Mouse (Mus musculus) hindbrain, embryonic 13.5 days (tissue): ENCODE measurements around the gene Gm49405. TPM values are rescaled to one million over a fixed set of nuclear protein-coding genes. Genes with fewer than 3 reads are reported as not detected.
"Not testable (repeated sequence)": the region's sequence is repeated elsewhere in the genome, so short reads cannot be mapped to it uniquely, and the experiment has no call there.

Experiments
- ATAC-seq: fragments of 200-750 bp; cut with Nextera tagmentation; 2 replicates; pipeline ENCODE4 v1.8.0; 2017; ENCODE audit warnings: moderate TSS enrichment; ENCODE audit not compliant: low FRiP score
- H3K27ac ChIP-seq: fragments of 300-500 bp; sonication (generic); 2 replicates; pipeline ENCODE4 v1.5.1; 2015; ENCODE audit warnings: inconsistent platforms, mild to moderate bottlenecking, moderate library complexity
- H3K27me3 ChIP-seq: fragments of 300-500 bp; sonication (generic); 2 replicates; pipeline ENCODE4 v1.6.1; 2015; ENCODE audit warnings: mild to moderate bottlenecking, inconsistent platforms
- H3K36me3 ChIP-seq: fragments of 300-500 bp; sonication (generic); 2 replicates; pipeline ENCODE4 v1.6.1; 2015; ENCODE audit warnings: mild to moderate bottlenecking, inconsistent platforms
- H3K4me1 ChIP-seq: fragments of 300-500 bp; sonication (generic); replicated peaks from 2 replicates; pipeline ENCODE4 v1.6.1; 2015; ENCODE audit warnings: inconsistent platforms
- H3K4me2 ChIP-seq: fragments of 300-500 bp; sonication (generic); 2 replicates; pipeline ENCODE4 v1.6.1; 2015; ENCODE audit warnings: inconsistent platforms, mild to moderate bottlenecking, moderate library complexity
- H3K4me3 ChIP-seq: fragments of 300-500 bp; sonication (generic); 2 replicates; pipeline ENCODE4 v1.5.1; 2015; ENCODE audit warnings: mild to moderate bottlenecking, inconsistent platforms
- H3K9ac ChIP-seq: fragments of 300-500 bp; sonication (generic); 2 replicates; pipeline ENCODE4 v1.6.1; 2015; ENCODE audit warnings: mild to moderate bottlenecking, inconsistent platforms
- H3K9me3 ChIP-seq: fragments of 300-500 bp; sonication (generic); 2 replicates; pipeline ENCODE4 v1.6.1; 2016; ENCODE audit warnings: inconsistent platforms
- WGBS: fragments of 180-500 bp; shearing (Covaris S2); methylation state at CpG from one replicate; pipeline ENCODE4 v1.1.7; 2015; 5-methylcytosine and 5-hydroxymethylcytosine counted together
- polyA plus RNA-seq: library from polyadenylated mRNA; unstranded; fragments of >200 nt; fragmentation: Nextera tagmentation; extraction: Ambion mirVana; gene quantifications from 2 replicates; pipeline ENCODE4 v1.2.1, GENCODE M21; 2015

Gm49405 gene
- polyA plus RNA-seq = 5.2 and 5.3 TPM in 2 replicates

DNA sequence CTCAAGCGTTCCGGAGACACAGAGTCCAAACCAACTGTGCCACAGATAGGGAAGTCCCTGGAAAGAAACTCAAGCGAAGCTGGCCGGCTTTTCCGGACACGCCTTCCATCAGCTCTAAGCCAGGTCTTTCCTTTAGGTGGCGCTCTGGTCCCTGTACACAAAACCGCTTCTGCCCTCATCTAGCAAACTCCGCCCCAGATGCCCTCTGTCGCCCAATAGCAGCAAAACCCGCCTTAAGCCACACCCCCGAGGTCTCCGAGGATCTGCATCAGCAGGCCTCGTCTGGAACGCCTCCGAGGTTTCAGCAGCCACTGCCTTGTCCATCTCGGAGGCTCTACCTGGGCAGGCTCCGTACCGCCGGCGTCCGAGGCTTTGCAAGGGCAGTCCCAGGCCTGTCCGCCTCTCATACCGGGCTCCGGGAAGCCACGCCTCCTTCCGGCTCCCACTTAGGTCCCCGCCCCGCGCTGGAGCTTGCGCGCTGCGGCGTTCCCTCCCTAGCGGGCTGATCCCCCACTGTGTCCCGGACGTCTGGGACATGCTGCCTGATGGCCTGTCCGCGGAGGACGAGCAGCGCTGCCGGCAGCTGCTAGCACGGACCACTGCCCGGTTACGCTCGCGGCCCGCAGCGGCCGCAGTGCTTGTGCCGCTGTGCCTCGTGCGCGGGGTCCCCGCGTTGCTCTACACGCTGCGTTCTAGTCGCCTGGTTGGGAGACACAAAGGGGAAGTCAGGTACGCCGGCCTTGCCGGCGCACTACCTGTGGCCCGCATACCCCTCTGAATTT is at the start of gene Gm49405, which contains the start of gene Nudt8:
TSS of gene Gm49405 (plus strand) at position 508 of the 782 bp plus-strand sequence.
TSS of gene Nudt8 (plus strand) at position 462 of the 782 bp plus-strand sequence.
- H3K4me2 ChIP-seq = peak within 1 kb of the TSS; percentile 86
- H3K4me1 ChIP-seq = peaks cover 19% of the 10 kb centered on the region
- peaks cover 7% of the 10 kb centered on the region for H3K36me3 ChIP-seq
- under 1% methylated on average over 64 of the region's 64 CpGs for WGBS
- H3K9ac ChIP-seq = peak within 1 kb of the TSS; percentile 95
- no peaks in the 10 kb centered on the region; the same call in 1 of the 2 replicates for H3K27me3 ChIP-seq
- H3K4me3 ChIP-seq = peak within 1 kb of the TSS; percentile 69
- H3K27ac ChIP-seq = peak within 1 kb of the TSS; percentile 98
- no peaks in the 10 kb centered on the region for H3K9me3 ChIP-seq
- ATAC-seq = peak; percentile 90

DNA sequence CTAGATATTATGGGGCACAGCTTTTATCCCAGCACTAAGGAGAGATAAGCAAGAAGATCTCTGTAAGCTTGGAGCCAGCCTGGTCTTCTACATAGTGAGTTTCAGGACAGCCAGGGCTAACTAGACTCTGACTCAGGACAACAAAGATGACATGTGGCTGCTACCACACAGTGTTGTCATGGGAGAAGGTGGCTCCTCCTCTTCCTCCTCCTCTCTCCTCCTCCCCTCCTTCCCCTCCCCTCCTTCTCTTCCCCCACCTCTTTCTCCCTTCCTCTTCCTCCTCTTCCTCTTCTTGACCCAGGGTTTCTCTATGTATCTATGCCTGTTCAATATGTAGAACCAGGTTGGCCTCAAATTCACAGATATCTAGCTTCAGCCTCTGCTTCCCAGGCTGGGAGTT is 49.0 kb upstream of the Gm49405 start:
- Histone ChIP-seq H3K9ac (no peak overlapping the region), H3K9me3 (no peaks in the 10 kb centered on the region), H3K4me1 (no peaks in the 10 kb centered on the region), H3K27ac (no peak overlapping the region), H3K27me3 (peaks cover 3% of the 10 kb centered on the region; the same call in 1 of the 2 replicates), H3K36me3 (no peaks in the 10 kb centered on the region), H3K4me2 (no peak overlapping the region), H3K4me3 (no peak overlapping the region)
- no peak for ATAC-seq

DNA sequence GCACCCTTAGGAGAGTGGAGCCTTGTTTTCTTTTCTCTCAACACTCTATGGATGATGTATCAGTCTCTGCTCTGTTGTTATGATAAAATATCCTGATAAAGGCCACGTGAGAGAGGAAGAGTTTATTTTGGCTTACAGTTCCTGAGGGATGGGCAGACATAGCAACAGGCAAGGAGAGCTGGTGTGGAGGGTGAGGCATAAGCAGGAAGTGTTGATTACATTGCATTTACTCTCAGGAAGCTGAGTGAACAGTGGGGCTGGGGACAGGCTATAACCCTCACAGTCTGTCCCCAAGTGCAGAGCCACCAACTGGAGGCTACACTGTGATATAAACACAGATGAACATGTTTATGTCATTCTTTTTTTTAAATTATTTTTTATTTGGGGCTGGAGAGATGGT is 48.3 kb upstream of the Gm49405 start:
- Histone ChIP-seq H3K27me3 (peaks cover 3% of the 10 kb centered on the region; the same call in 1 of the 2 replicates), H3K9ac (no peak overlapping the region), H3K4me3 (no peak overlapping the region), H3K4me2 (no peak overlapping the region), H3K36me3 (no peaks in the 10 kb centered on the region), H3K27ac (no peak overlapping the region), H3K9me3 (no peaks in the 10 kb centered on the region), H3K4me1 (no peaks in the 10 kb centered on the region)
- WGBS = 46% methylated on average over 1 of the region's 1 CpGs
- ATAC-seq = no peak

DNA sequence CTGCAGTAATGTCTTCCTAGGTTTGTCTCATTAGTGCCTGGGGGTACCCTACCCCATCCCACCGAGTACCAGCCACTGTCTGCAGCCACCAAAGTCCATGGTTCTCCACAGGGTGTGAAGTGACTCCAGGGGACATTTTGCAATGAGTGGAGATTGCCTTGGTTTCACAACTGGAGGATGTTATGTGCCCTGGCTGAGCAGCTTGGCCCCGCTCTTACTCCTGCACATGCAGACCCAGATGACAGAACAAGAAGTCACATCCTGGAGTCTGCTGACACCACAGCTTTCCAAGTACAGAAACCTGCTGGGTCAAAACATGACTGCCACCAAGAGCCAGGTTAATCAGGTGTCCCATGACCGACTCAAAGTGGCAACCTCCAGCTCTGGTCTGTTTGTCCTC is 45.4 kb upstream of the Gm49405 start:
- WGBS = 87% methylated on average over 3 of the region's 3 CpGs

DNA sequence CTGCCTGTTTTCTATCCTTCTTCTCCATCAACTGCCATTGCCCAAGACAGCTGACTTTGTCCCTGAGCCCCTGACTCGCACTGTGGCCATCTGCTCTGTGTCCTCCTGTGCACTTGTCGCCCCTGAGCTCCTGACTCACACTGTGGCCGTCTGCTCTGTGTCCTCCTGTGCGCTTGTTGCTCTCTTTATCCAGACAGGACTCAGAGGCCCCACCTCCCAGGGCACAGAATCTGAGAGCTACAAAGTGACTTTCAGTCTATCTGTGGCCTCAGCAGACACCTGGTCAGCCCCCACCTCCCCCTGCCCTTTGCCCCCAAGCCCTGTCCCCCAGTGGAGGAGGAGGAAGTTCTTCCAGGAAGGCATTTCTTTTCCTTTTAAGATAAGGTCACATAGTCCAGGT is 44.6 kb upstream of the Gm49405 start:
- WGBS = 64% methylated on average over 4 of the region's 4 CpGs
- ATAC-seq = no peak
- H3K4me3 ChIP-seq = no peak overlapping the region

More for the DNA sequence above, 45.4 kb upstream of the Gm49405 start:
- no peaks in the 10 kb centered on the region for H3K36me3 ChIP-seq
- H3K9ac ChIP-seq = no peak overlapping the region
- ATAC-seq = no peak
- H3K4me3 ChIP-seq = no peak overlapping the region
- no peak overlapping the region for H3K4me2 ChIP-seq
- no peaks in the 10 kb centered on the region for H3K4me1 ChIP-seq
- no peak overlapping the region for H3K27ac ChIP-seq
- peaks cover 3% of the 10 kb centered on the region; the same call in 1 of the 2 replicates for H3K27me3 ChIP-seq
- H3K9me3 ChIP-seq = no peaks in the 10 kb centered on the region

DNA sequence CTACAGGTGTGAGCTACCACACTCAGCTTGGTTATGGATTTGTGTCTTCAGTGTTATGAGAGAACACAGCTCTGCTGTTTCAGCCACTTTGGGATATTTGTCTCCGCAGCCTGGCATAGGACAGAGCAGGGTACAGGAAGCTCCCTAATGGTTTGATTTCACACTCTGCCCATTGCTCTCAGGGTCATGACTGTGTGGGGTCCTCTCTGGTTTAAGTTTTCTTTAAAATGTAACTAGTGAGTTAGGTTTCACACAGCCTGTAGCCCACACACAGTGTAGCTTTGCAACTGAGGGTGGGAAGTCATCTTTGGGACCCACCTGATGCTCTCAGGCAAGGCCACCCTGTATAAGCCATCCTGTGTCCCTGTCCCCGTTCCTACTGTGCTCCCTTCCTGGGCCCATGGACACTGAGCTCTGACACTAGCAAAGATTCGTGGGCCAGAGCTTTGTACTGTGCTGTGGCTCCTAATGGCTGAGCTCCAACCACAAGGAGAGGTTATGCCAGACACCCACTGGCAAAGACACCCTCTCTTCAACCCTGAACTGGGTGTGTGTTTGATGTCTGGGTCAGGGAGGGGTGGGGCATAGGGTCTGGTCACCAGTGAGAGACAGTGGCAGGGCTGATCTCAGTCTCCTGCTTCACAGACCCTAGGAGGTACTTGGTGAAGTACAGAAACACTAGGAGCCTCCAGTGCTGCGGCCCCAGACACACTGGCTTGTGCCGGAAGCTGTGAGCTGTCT is 43.0 kb upstream of the Gm49405 start:
- not testable (repeated sequence) for H3K4me1 ChIP-seq, H3K4me3 ChIP-seq, H3K4me2 ChIP-seq, H3K27me3 ChIP-seq, H3K9me3 ChIP-seq, H3K36me3 ChIP-seq, ATAC-seq, H3K27ac ChIP-seq, H3K9ac ChIP-seq
- WGBS = 83% methylated on average over 5 of the region's 5 CpGs

More for the DNA sequence above, 44.6 kb upstream of the Gm49405 start:
- peaks cover 3% of the 10 kb centered on the region; the same call in 1 of the 2 replicates for H3K27me3 ChIP-seq
- H3K27ac ChIP-seq = no peak overlapping the region
- H3K9me3 ChIP-seq = no peaks in the 10 kb centered on the region
- no peak overlapping the region for H3K4me2 ChIP-seq
- H3K4me1 ChIP-seq = no peaks in the 10 kb centered on the region
- H3K9ac ChIP-seq = no peak overlapping the region
- no peaks in the 10 kb centered on the region for H3K36me3 ChIP-seq

DNA sequence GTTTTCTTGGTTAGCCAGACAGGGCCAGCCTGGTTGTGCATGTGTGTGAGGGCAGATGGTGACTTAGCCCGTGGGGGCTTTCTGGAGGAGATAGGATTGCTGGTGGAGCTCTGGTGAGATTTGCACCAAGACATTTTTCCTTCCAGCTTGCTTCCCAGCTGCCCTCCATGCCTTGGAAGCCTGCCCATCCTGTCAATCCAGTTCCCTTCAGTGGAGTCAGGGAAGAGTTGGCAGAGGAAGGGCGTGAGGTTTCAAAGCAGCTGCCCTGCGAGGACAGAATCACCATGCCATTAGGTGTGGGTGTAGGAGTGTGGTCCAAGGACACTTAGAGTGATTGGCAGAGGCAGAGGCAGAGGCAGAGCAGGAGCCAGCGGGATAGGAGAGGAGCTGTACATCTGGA is 42.0 kb upstream of the Gm49405 start, which contains the start of gene Aldh3b3:
TSS of gene Aldh3b3 (plus strand) at position 176 of the 400 bp plus-strand sequence.
- Histone ChIP-seq H3K4me1 (no peaks in the 10 kb centered on the region), H3K4me3 (no peak within 1 kb of the TSS), H3K4me2 (no peak within 1 kb of the TSS), H3K9ac (no peak within 1 kb of the TSS), H3K36me3 (no peaks in the 10 kb centered on the region), H3K27ac (no peak within 1 kb of the TSS), H3K27me3 (peaks cover 3% of the 10 kb centered on the region; the same call in 1 of the 2 replicates), H3K9me3 (no peaks in the 10 kb centered on the region)
- WGBS = 76% methylated on average over 4 of the region's 4 CpGs
- no peak for ATAC-seq

DNA sequence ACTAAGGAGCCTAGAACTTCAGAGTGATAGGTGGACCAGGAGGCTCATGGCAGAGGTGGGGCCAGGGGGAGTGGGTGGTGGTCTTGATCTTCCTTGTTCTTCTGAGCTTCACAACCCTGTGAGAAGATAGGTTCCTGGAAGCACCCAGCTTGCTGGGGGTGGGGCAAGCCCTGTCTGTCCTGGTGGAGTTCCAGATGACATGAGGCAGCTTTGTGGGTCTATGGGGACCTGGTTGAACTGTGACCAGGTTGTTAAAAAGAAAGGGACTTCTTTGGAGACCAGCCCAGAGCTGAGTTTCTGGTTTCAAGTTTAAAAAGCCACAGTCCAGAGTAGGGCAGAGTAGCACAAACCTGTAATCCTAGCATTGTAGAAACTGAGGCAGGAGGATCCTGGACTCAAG is 41.4 kb upstream of the Gm49405 start:
- H3K36me3 ChIP-seq = no peaks in the 10 kb centered on the region
- no peak overlapping the region for H3K4me2 ChIP-seq
- no peaks in the 10 kb centered on the region for H3K4me1 ChIP-seq
- no peak for ATAC-seq
- H3K27me3 ChIP-seq = peaks cover 3% of the 10 kb centered on the region; the same call in 1 of the 2 replicates
- no peak overlapping the region for H3K27ac ChIP-seq
- H3K9ac ChIP-seq = no peak overlapping the region
- no peaks in the 10 kb centered on the region for H3K9me3 ChIP-seq
- H3K4me3 ChIP-seq = no peak overlapping the region

DNA sequence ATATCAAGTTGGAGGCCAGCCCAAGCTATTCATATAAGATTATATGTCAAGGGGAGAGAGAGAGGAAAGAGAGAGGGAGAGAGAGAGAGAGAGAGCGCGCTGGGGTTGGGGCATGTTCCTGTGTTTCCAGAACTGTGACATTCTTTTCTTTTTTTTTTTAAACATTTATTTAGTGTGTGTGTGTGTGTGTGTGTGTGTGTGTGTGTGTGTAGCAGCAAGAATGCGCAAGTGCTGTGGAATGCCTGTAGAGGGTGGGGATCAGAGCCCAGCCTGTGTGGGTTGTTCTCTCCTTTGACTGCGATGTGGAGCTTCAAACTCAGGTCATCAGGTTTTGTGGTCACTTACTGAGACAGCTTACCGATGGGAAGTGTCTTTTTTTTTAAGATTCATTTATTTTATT is 40.2 kb upstream of the Gm49405 start:
- 84% methylated on average over 5 of the region's 5 CpGs for WGBS
- no peak overlapping the region for H3K9ac ChIP-seq
- no peak for ATAC-seq
- no peaks in the 10 kb centered on the region for H3K9me3 ChIP-seq
- peaks cover 3% of the 10 kb centered on the region; the same call in 1 of the 2 replicates for H3K27me3 ChIP-seq
- H3K4me2 ChIP-seq = no peak overlapping the region
- H3K36me3 ChIP-seq = no peaks in the 10 kb centered on the region
- H3K27ac ChIP-seq = no peak overlapping the region
- H3K4me1 ChIP-seq = no peaks in the 10 kb centered on the region
- no peak overlapping the region for H3K4me3 ChIP-seq

DNA sequence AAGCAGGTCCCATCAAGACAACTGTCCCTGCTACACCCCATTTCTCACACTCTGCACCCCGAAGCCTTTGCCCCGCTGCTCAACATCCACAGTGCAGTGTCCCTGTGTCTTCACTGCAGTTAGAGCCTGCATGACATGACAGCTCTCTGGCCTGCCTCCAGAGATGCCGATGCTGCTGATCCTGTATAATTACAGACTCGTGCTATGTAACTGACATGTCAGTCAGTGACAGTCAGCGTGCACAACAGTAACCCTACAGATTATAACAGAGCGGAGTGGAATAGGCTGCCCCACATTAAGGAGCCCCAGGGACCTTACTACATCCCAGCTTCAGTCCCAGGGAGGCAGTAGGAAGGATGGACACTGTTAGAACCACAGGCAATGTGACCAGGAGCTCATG is 38.6 kb upstream of the Gm49405 start:
- ATAC-seq = not testable (repeated sequence)

DNA sequence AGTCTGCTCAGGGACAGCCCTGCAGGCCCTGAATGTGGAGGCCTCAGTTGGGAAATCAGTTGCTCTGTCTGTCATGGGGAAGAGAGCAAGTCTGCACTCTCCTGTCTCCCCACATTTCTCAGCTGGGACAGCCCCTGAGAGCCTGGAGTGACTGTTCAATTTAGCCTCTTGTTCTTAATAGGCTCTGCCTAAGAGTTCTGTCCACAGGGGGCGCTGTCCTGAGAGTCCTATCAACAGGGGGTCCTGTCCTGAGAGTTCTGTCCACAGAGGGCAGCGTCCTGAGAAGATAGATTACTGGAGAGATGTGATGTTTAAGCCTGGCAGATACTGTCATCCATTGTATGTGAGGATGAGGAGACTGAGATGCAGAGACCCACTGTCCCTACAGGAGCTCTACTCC is 38.0 kb upstream of the Gm49405 start:
- Histone ChIP-seq H3K36me3 (no peaks in the 10 kb centered on the region), H3K4me2 (no peak overlapping the region), H3K4me1 (no peaks in the 10 kb centered on the region), H3K9me3 (no peaks in the 10 kb centered on the region), H3K9ac (no peak overlapping the region), H3K27me3 (no peaks in the 10 kb centered on the region), H3K27ac (no peak overlapping the region), H3K4me3 (no peak overlapping the region)
- WGBS = 11% methylated on average over 2 of the region's 2 CpGs
- no peak for ATAC-seq

More for the DNA sequence above, 38.6 kb upstream of the Gm49405 start:
- not testable (repeated sequence) for H3K27me3 ChIP-seq, H3K4me3 ChIP-seq, H3K9me3 ChIP-seq, H3K4me1 ChIP-seq, H3K36me3 ChIP-seq, H3K4me2 ChIP-seq, H3K27ac ChIP-seq, H3K9ac ChIP-seq
- 76% methylated on average over 6 of the region's 6 CpGs for WGBS

DNA sequence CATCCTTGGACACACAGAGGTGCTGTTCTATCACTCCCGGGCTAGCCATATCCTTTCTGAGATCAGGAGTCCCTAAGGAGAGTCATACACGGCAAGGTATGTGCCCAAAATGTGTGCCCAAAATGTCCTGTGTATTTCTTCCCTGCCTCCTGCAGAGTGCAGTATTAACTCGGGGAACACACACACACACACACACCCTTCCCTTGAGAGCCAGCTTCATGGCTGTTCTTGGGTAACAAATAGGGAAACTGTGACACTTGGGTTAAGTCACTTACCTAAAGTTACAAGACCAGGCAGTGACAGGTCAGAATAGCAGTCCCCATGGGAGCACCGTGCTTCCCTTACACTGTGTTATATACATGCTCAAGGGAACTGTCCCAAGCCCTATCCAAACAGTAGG is 36.4 kb upstream of the Gm49405 start:
- H3K4me3 ChIP-seq = no peak overlapping the region
- no peak overlapping the region for H3K27ac ChIP-seq
- ATAC-seq = no peak
- H3K4me1 ChIP-seq = no peaks in the 10 kb centered on the region
- no peaks in the 10 kb centered on the region for H3K36me3 ChIP-seq
- H3K27me3 ChIP-seq = no peaks in the 10 kb centered on the region
- H3K4me2 ChIP-seq = no peak overlapping the region
- no peaks in the 10 kb centered on the region for H3K9me3 ChIP-seq
- WGBS = 75% methylated on average over 4 of the region's 4 CpGs
- no peak overlapping the region for H3K9ac ChIP-seq
